Comparison of ENCODE assay signal across 12 mouse cellular contexts in the genomic region with DNA sequence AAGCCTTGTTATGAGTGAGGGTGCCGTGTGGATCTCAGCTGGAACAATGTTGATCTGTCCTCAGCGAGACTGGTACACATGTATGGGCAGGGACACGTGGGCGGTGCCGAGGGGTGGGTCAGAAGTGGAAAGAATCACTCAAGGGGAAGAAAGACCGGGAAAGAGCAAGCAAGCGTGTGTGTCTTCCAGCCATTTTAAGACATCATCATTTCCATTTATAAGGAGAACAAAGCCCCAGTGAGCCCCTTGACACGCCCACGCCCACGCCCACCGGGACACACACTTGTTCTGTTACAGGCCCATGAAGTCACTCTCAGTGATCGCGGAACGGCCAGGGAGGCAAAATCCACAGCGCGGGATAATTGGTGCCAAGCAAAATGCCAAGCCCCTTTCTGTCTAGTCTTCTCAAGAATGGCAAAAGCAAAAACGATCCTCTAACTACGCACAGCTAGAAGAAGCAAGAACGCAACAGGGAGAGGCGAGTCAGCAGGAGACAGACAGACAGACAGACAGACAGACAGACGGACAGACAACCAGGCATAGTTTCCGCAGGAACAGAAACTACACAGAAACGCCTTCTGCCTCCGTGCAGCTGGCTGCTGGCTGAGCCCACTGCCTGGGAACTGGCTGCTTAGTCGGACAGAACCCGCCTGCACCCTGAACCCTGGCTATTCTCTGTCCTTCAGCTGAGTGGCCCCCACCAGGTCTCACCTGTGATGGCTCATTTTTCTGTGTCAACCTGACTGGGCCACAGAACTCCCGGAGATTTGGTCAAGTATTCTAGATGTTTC.
DNase-seq lines count a peak whose midpoint lies in the region; ATAC-seq and TF ChIP-seq lines count a peak whose summit lies in the region.
"Had no signal": no experiment of that assay in that cellular context is flagged by ENCODE, and none has a peak within 500 bp of the region (broad histone marks: within the 10 kb centered on the region; RNA-seq: fewer than 3 reads in every experiment).

No protein-coding gene starts in this region.

- no peaks in the 10 kb centered on the region for H3K36me3 ChIP-seq in ES-E14 (ENCODE audit: control insufficient read depth, insufficient read depth, low read length, poor library complexity, severe bottlenecking)
- no peaks in the 10 kb centered on the region for H3K36me3 ChIP-seq in forebrain, embryonic 16.5 days (ENCODE audit: control insufficient read depth, insufficient read depth)
- H3K36me3 ChIP-seq in neural tube, embryonic 14.5 days (ENCODE audit: control insufficient read depth, insufficient read depth, low read length), result no peaks in the 10 kb centered on the region
- H3K36me3 ChIP-seq in heart, embryonic 10.5 days, result no peaks in the 10 kb centered on the region

- in situ Hi-C loops in ES-E14 (cut with MboI; ENCODE audit: low sequenced_read_pairs in 2 of 2, unreplicated experiment in 2 of 2), result no loop called here

- H3K9ac ChIP-seq in ES-E14 (ENCODE audit: insufficient read depth, low read depth, low read length, poor library complexity, severe bottlenecking), result no peak overlapping the region
- H3K9ac ChIP-seq in forebrain, embryonic 16.5 days (replicated peaks; ENCODE audit: low read depth, low read length), result 0 out of 2 replicates have a peak overlapping the region, but pooled peaks have one; percentile 8
- H3K9ac ChIP-seq in neural tube, embryonic 14.5 days (replicated peaks; ENCODE audit: low read depth, low read length), result no peak overlapping the region

- peak overlapping the region; percentile 37 for H3K4me2 ChIP-seq in forebrain, embryonic 16.5 days (ENCODE audit: low read length)
- H3K4me2 ChIP-seq in neural tube, embryonic 14.5 days (ENCODE audit: low read depth, low read length), result peak overlapping the region; percentile 8; the same call in 1 of the 2 replicates

- no peaks in the 10 kb centered on the region for H3K9me3 ChIP-seq in ES-E14 (ENCODE audit: control insufficient read depth, insufficient read depth, low read depth, low read length)
- no peaks in the 10 kb centered on the region for H3K9me3 ChIP-seq in forebrain, embryonic 16.5 days (ENCODE audit: control insufficient read depth, low read length)
- H3K9me3 ChIP-seq in neural tube, embryonic 14.5 days (ENCODE audit: control insufficient read depth, low read length), result no peaks in the 10 kb centered on the region
- no peaks in the 10 kb centered on the region for H3K9me3 ChIP-seq in heart, embryonic 10.5 days

- peak; percentile 34 for DNase-seq in layer of hippocampus, adult 9-11 months
- DNase-seq in layer of hippocampus, postnatal 36 days, result no peak
- DNase-seq in ES-E14 (ENCODE audit: low read depth, low spot score), result no peak
- no peak for DNase-seq in heart, embryonic 10.5 days (ENCODE audit: low spot score)
- no peak for DNase-seq in natural killer cell, adult 2 months (ENCODE audit: low spot score in 2 of 2)
- DNase-seq: adrenal gland, adult 2 months; cerebellum, adult 9-11 months; liver; lung, postnatal 4 days had no signal

- H3K27ac ChIP-seq in ES-E14 (ENCODE audit: insufficient read depth, low read depth, low read length, poor library complexity, severe bottlenecking), result no peak overlapping the region
- H3K27ac ChIP-seq in forebrain, embryonic 16.5 days (ENCODE audit: low read length), result no peak overlapping the region
- H3K27ac ChIP-seq in neural tube, embryonic 14.5 days (ENCODE audit: low read depth, low read length), result no peak overlapping the region
- no peak overlapping the region for H3K27ac ChIP-seq in heart, embryonic 10.5 days

- H3K27me3 ChIP-seq in forebrain, embryonic 16.5 days (replicated peaks; ENCODE audit: control insufficient read depth, insufficient read depth, low read length), result no peaks in the 10 kb centered on the region
- H3K27me3 ChIP-seq in neural tube, embryonic 14.5 days (ENCODE audit: control insufficient read depth, insufficient read depth, low read length), result no peaks in the 10 kb centered on the region
- no peaks in the 10 kb centered on the region for H3K27me3 ChIP-seq in heart, embryonic 10.5 days (ENCODE audit: insufficient read depth, poor library complexity, severe bottlenecking)

- WGBS in forebrain, embryonic 16.5 days, result 45% methylated on average over 27 of the region's 27 CpGs
- 46% methylated on average over 27 of the region's 27 CpGs for WGBS in neural tube, embryonic 14.5 days
- WGBS in heart, embryonic 10.5 days, result 80% methylated on average over 27 of the region's 27 CpGs

- H3K4me1 ChIP-seq in ES-E14 (ENCODE audit: control insufficient read depth in 2 of 2, insufficient read depth in 2 of 2, low read length in 2 of 2, poor library complexity in 1 of 2), result peaks cover 0 to 7% of the 10 kb centered on the region in 2 experiments; a peak in 1 of 4 replicates
- H3K4me1 ChIP-seq in forebrain, embryonic 16.5 days (replicated peaks; ENCODE audit: control insufficient read depth, insufficient read depth, low read length), result peaks cover 15% of the 10 kb centered on the region
- H3K4me1 ChIP-seq in neural tube, embryonic 14.5 days (ENCODE audit: control insufficient read depth, insufficient read depth, low read length), result no peaks in the 10 kb centered on the region
- H3K4me1 ChIP-seq in heart, embryonic 10.5 days, result 0 out of 2 replicates have a peak, but pooled peaks cover 4% of the 10 kb centered on the region

- peak overlapping the region; percentile 6 to 7; a peak in 1 of 4 replicates for H3K4me3 ChIP-seq in ES-E14 (ENCODE audit: insufficient read depth in 1 of 2, low read depth in 1 of 2, low read length in 2 of 2, poor library complexity in 1 of 2, severe bottlenecking in 1 of 2)
- H3K4me3 ChIP-seq in forebrain, embryonic 16.5 days (replicated peaks; ENCODE audit: low read length), result no peak overlapping the region
- H3K4me3 ChIP-seq in neural tube, embryonic 14.5 days (ENCODE audit: low read depth, low read length), result no peak overlapping the region
- H3K4me3 ChIP-seq in heart, embryonic 10.5 days, result no peak overlapping the region

- ATAC-seq in forebrain, embryonic 16.5 days, result peak; percentile 28; the same call in 1 of the 2 replicates
- ATAC-seq in neural tube, embryonic 14.5 days (ENCODE audit: low read depth), result no peak
- no peak for ATAC-seq in monocyte, adult 5-6 weeks (replicated peaks; ENCODE audit: insufficient number of reproducible peaks, low FRiP score, low TSS enrichment, poor library complexity, severe bottlenecking)

TF ChIP-seq in ES-E14, 5 proteins besides CTCF, POLR2A, EP300 and RAD21:
- TF ChIP-seq ZC3H11A (IDR thresholded peaks at IDR 0.05; ENCODE audit: borderline replicate concordance, low read depth, low read length) (no peak), HCFC1 (IDR thresholded peaks at IDR 0.05; ENCODE audit: borderline replicate concordance, insufficient read depth, low read length) (no peak), MAFK (IDR thresholded peaks at IDR 0.05; ENCODE audit: insufficient read depth, low read depth, low read length) (no peak), ZNF384 (IDR thresholded peaks at IDR 0.05; ENCODE audit: low read depth, low read length) (no peak), CHD2 (IDR thresholded peaks at IDR 0.05; ENCODE audit: low read depth, low read length) (no peak)

Comparison
In these comparisons a context has a peak if more than half of its experiments do, and no peak if none do; other contexts are left out.
1. H3K4me3 ChIP-seq: peak in ES-E14 (2 of 2); none in forebrain, embryonic 16.5 days (single experiment), neural tube, embryonic 14.5 days (single experiment) and heart, embryonic 10.5 days (single experiment).